Mouse (Mus musculus): ENCODE results near the gene Rnf43. TPM values are rescaled to one million over a fixed set of nuclear protein-coding genes. Genes with fewer than 3 reads are reported as not detected.

The Rnf43 gene
- polyA plus RNA-seq, 1 experiment from 2014 or later, result 5.8 TPM

GRCm38 (mm10) chr11:87737175-87737740 is 74.7 kb downstream of the Rnf43 start, which contains the start of gene Supt4a:
Gene Supt4a, plus strand, starts transcription at chr11:87737552.
- Histone ChIP-seq H3K9me3 (replicated peaks; ENCODE audit: control insufficient read depth, low read length) (no peaks in the 10 kb centered on the region), H3K27ac (ENCODE audit: low read length) (peak within 1 kb of the TSS; percentile 95), H3K27me3 (ENCODE audit: control insufficient read depth, insufficient read depth, low read depth, low read length) (no peaks in the 10 kb centered on the region), H3K4me1 (ENCODE audit: control insufficient read depth, low read depth, low read length) (peaks cover 48% of the 10 kb centered on the region), H3K9ac (ENCODE audit: low read depth, low read length) (peak within 1 kb of the TSS; percentile 86), H3K4me3 (ENCODE audit: low read depth, low read length) (peak within 1 kb of the TSS; percentile 74), H3K4me2 (ENCODE audit: low read depth, low read length) (peak within 1 kb of the TSS; percentile 98), H3K36me3 (ENCODE audit: control insufficient read depth, insufficient read depth) (peaks cover 22% of the 10 kb centered on the region)
- WGBS (ENCODE audit: insufficient replicate concordance), result under 1% methylated on average over 54 of the region's 57 CpGs
- peak; percentile 92 for ATAC-seq (ENCODE audit: low read depth)

- Histone ChIP-seq H3K36me3 (ENCODE audit: control insufficient read depth, insufficient read depth) (peaks cover 44% of the 10 kb centered on the region), H3K4me1 (ENCODE audit: control insufficient read depth, low read depth, low read length) (peaks cover 11% of the 10 kb centered on the region), H3K9me3 (replicated peaks; ENCODE audit: control insufficient read depth, low read length) (no peaks in the 10 kb centered on the region), H3K4me3 (ENCODE audit: low read depth, low read length) (no peak overlapping the region), H3K27me3 (ENCODE audit: control insufficient read depth, insufficient read depth, low read depth, low read length) (no peaks in the 10 kb centered on the region), H3K9ac (ENCODE audit: low read depth, low read length) (no peak overlapping the region), H3K4me2 (ENCODE audit: low read depth, low read length) (no peak overlapping the region), H3K27ac (ENCODE audit: low read length) (no peak overlapping the region)
- WGBS (ENCODE audit: insufficient replicate concordance), result 89% methylated on average over 3 of the region's 3 CpGs
- ATAC-seq (ENCODE audit: low read depth), result no peak
Measured at GRCm38 (mm10) chr11:87743691-87744090, 81.2 kb downstream of the Rnf43 start.

GRCm38 (mm10) chr11:87744964-87745363 is 82.4 kb downstream of the Rnf43 start:
- Histone ChIP-seq H3K4me2 (ENCODE audit: low read depth, low read length) (no peak overlapping the region), H3K9me3 (replicated peaks; ENCODE audit: control insufficient read depth, low read length) (no peaks in the 10 kb centered on the region), H3K27me3 (ENCODE audit: control insufficient read depth, insufficient read depth, low read depth, low read length) (no peaks in the 10 kb centered on the region), H3K27ac (ENCODE audit: low read length) (no peak overlapping the region; the same call in 1 of the 2 replicates), H3K4me3 (ENCODE audit: low read depth, low read length) (no peak overlapping the region), H3K36me3 (ENCODE audit: control insufficient read depth, insufficient read depth) (peaks cover 36% of the 10 kb centered on the region), H3K4me1 (ENCODE audit: control insufficient read depth, low read depth, low read length) (peaks cover 21% of the 10 kb centered on the region), H3K9ac (ENCODE audit: low read depth, low read length) (no peak overlapping the region)
- WGBS (ENCODE audit: insufficient replicate concordance), result 41% methylated on average over 4 of the region's 4 CpGs
- no peak for ATAC-seq (ENCODE audit: low read depth)

- no peak overlapping the region for H3K4me3 ChIP-seq (ENCODE audit: low read depth, low read length)
- peak overlapping the region; percentile 35 for H3K27ac ChIP-seq (ENCODE audit: low read length)
- H3K4me2 ChIP-seq (ENCODE audit: low read depth, low read length), result no peak overlapping the region
- no peak for ATAC-seq (ENCODE audit: low read depth)
- peaks cover 29% of the 10 kb centered on the region for H3K4me1 ChIP-seq (ENCODE audit: control insufficient read depth, low read depth, low read length)
- 82% methylated on average over 9 of the region's 9 CpGs for WGBS (ENCODE audit: insufficient replicate concordance)
- no peaks in the 10 kb centered on the region for H3K27me3 ChIP-seq (ENCODE audit: control insufficient read depth, insufficient read depth, low read depth, low read length)
- no peaks in the 10 kb centered on the region for H3K9me3 ChIP-seq (replicated peaks; ENCODE audit: control insufficient read depth, low read length)
- H3K36me3 ChIP-seq (ENCODE audit: control insufficient read depth, insufficient read depth), result peaks cover 29% of the 10 kb centered on the region
- no peak overlapping the region for H3K9ac ChIP-seq (ENCODE audit: low read depth, low read length)
Measured at GRCm38 (mm10) chr11:87745632-87746555, 83.4 kb downstream of the Rnf43 start.

GRCm38 (mm10) chr11:87747312-87747711 is 84.8 kb downstream of the Rnf43 start:
- peaks cover 22% of the 10 kb centered on the region for H3K36me3 ChIP-seq (ENCODE audit: control insufficient read depth, insufficient read depth)
- ATAC-seq (ENCODE audit: low read depth), result no peak
- H3K27me3 ChIP-seq (ENCODE audit: control insufficient read depth, insufficient read depth, low read depth, low read length), result no peaks in the 10 kb centered on the region
- H3K4me2 ChIP-seq (ENCODE audit: low read depth, low read length), result no peak overlapping the region
- H3K9ac ChIP-seq (ENCODE audit: low read depth, low read length), result no peak overlapping the region
- no peak overlapping the region for H3K27ac ChIP-seq (ENCODE audit: low read length)
- H3K9me3 ChIP-seq (replicated peaks; ENCODE audit: control insufficient read depth, low read length), result no peaks in the 10 kb centered on the region
- WGBS (ENCODE audit: insufficient replicate concordance), result 96% methylated on average over 5 of the region's 5 CpGs
- peaks cover 44% of the 10 kb centered on the region for H3K4me1 ChIP-seq (ENCODE audit: control insufficient read depth, low read depth, low read length)
- H3K4me3 ChIP-seq (ENCODE audit: low read depth, low read length), result no peak overlapping the region

- Histone ChIP-seq H3K4me3 (ENCODE audit: low read depth, low read length) (no peak overlapping the region), H3K27me3 (ENCODE audit: control insufficient read depth, insufficient read depth, low read depth, low read length) (no peaks in the 10 kb centered on the region), H3K4me1 (ENCODE audit: control insufficient read depth, low read depth, low read length) (peaks cover 48% of the 10 kb centered on the region), H3K9me3 (replicated peaks; ENCODE audit: control insufficient read depth, low read length) (no peaks in the 10 kb centered on the region), H3K36me3 (ENCODE audit: control insufficient read depth, insufficient read depth) (peaks cover 18% of the 10 kb centered on the region), H3K4me2 (ENCODE audit: low read depth, low read length) (peak overlapping the region; percentile 85), H3K9ac (ENCODE audit: low read depth, low read length) (peak overlapping the region; percentile 77), H3K27ac (ENCODE audit: low read length) (peak overlapping the region; percentile 99)
- ATAC-seq (ENCODE audit: low read depth), result no peak
- WGBS (ENCODE audit: insufficient replicate concordance), result 81% methylated on average over 7 of the region's 7 CpGs
Measured at GRCm38 (mm10) chr11:87747716-87748115, 85.2 kb downstream of the Rnf43 start.

GRCm38 (mm10) chr11:87748132-87749119 is 85.9 kb downstream of the Rnf43 start:
- Histone ChIP-seq H3K9ac (ENCODE audit: low read depth, low read length) (peak overlapping the region; percentile 77), H3K9me3 (replicated peaks; ENCODE audit: control insufficient read depth, low read length) (no peaks in the 10 kb centered on the region), H3K27me3 (ENCODE audit: control insufficient read depth, insufficient read depth, low read depth, low read length) (no peaks in the 10 kb centered on the region), H3K4me2 (ENCODE audit: low read depth, low read length) (peak overlapping the region; percentile 85), H3K27ac (ENCODE audit: low read length) (peak overlapping the region; percentile 99), H3K36me3 (ENCODE audit: control insufficient read depth, insufficient read depth) (peaks cover 13% of the 10 kb centered on the region), H3K4me1 (ENCODE audit: control insufficient read depth, low read depth, low read length) (peaks cover 55% of the 10 kb centered on the region), H3K4me3 (ENCODE audit: low read depth, low read length) (peak overlapping the region; percentile 59)
- 13% methylated on average over 19 of the region's 19 CpGs for WGBS (ENCODE audit: insufficient replicate concordance)
- ATAC-seq (ENCODE audit: low read depth), result peak; percentile 65

GRCm38 (mm10) chr11:87749192-87750042 is 86.9 kb downstream of the Rnf43 start:
- peak; percentile 79 for ATAC-seq (ENCODE audit: low read depth)
- H3K27me3 ChIP-seq (ENCODE audit: control insufficient read depth, insufficient read depth, low read depth, low read length), result no peaks in the 10 kb centered on the region
- H3K9me3 ChIP-seq (replicated peaks; ENCODE audit: control insufficient read depth, low read length), result no peaks in the 10 kb centered on the region
- H3K36me3 ChIP-seq (ENCODE audit: control insufficient read depth, insufficient read depth), result peaks cover 5% of the 10 kb centered on the region
- peaks cover 65% of the 10 kb centered on the region for H3K4me1 ChIP-seq (ENCODE audit: control insufficient read depth, low read depth, low read length)
- peak overlapping the region; percentile 85 for H3K4me2 ChIP-seq (ENCODE audit: low read depth, low read length)
- H3K27ac ChIP-seq (ENCODE audit: low read length), result peak overlapping the region; percentile 99
- peak overlapping the region; percentile 59 for H3K4me3 ChIP-seq (ENCODE audit: low read depth, low read length)
- peak overlapping the region; percentile 77 for H3K9ac ChIP-seq (ENCODE audit: low read depth, low read length)
- WGBS (ENCODE audit: insufficient replicate concordance), result 10% methylated on average over 18 of the region's 18 CpGs

Data from liver, embryonic 16.5 days (tissue).